Mouse (Mus musculus) G1E (cell line): ENCODE results near the gene Gda.

Source experiments
- CTCF ChIP-seq: IDR thresholded peaks from 2 replicates; pipeline ENCODE4 v1.5.1; 2012; ENCODE audit warnings: low read depth, low read length, inconsistent platforms, mixed read lengths
- GATA2 ChIP-seq: IDR thresholded peaks from 2 replicates; pipeline ENCODE4 v1.6.1; 2012; ENCODE audit warnings: low read depth, low read length, inconsistent platforms, borderline replicate concordance
- POLR2AphosphoS5 ChIP-seq: IDR thresholded peaks from 2 replicates; pipeline ENCODE4 v1.6.1; 2012; ENCODE audit warnings: low read depth, low read length, inconsistent platforms; ENCODE audit not compliant: insufficient replicate concordance
- TAL1 ChIP-seq: conservative IDR thresholded peaks from 2 replicates; pipeline ENCODE4 v1.6.1; 2012; ENCODE audit warnings: low read depth, low read length, inconsistent platforms, mixed read lengths

DNA sequence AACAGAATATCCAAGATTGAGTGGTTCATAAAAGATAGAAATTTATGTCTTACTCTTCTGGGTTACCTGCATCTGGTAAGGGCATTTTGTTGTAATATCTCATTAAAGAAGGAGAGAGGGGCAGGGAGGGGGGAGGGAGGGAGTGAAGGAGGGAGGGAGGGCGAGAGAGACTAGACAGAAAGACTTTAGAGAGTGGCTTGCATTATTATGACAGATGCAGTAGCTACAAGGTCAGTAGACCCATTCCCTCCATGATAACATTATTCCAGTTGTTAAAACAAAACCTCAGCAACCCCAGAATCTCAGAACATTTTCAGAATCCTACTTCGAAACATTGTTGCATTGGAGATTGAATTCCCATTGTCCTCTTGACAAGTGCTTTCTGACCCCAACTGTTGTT lies 33.9 kb upstream of the Gda start:
- TF ChIP-seq TAL1 (no peak), CTCF (no peak), POLR2AphosphoS5 (no peak), GATA2 (no peak)
